Mouse (Mus musculus) heart, embryonic 12.5 days (tissue): ENCODE measurements around the gene Gm43552. TPM values are rescaled to one million over a fixed set of nuclear protein-coding genes. Genes with fewer than 3 reads are reported as not detected.

Experiments used
- ATAC-seq: fragments of 200-750 bp; cut with Nextera tagmentation; 2 replicates; pipeline ENCODE4 v1.8.0; 2017; ENCODE audit warnings: moderate TSS enrichment, moderate library complexity; ENCODE audit not compliant: insufficient number of reproducible peaks, low FRiP score
- H3K27ac ChIP-seq: fragments of 300-500 bp; sonication (generic); 2 replicates; pipeline ENCODE4 v1.5.1; 2016; ENCODE audit warnings: mild to moderate bottlenecking, moderate library complexity; ENCODE audit not compliant: poor library complexity, severe bottlenecking
- H3K27me3 ChIP-seq: fragments of 300-500 bp; sonication (generic); replicated peaks from 2 replicates; pipeline ENCODE4 v1.6.1; 2016; ENCODE audit warnings: mild to moderate bottlenecking, moderate library complexity
- H3K36me3 ChIP-seq: fragments of 300-500 bp; sonication (generic); 2 replicates; pipeline ENCODE4 v1.6.1; 2016; ENCODE audit warnings: mild to moderate bottlenecking, moderate library complexity
- H3K4me1 ChIP-seq: fragments of 300-500 bp; sonication (generic); replicated peaks from 2 replicates; pipeline ENCODE4 v1.6.1; 2016; ENCODE audit warnings: mild to moderate bottlenecking
- H3K4me2 ChIP-seq: fragments of 300-500 bp; sonication (generic); 2 replicates; pipeline ENCODE4 v1.6.1; 2016; ENCODE audit warnings: mild to moderate bottlenecking, moderate library complexity
- H3K4me3 ChIP-seq: fragments of 300-500 bp; sonication (generic); 2 replicates; pipeline ENCODE4 v1.5.1; 2016; ENCODE audit warnings: mild to moderate bottlenecking
- H3K9ac ChIP-seq: fragments of 300-500 bp; sonication (generic); 2 replicates; pipeline ENCODE4 v1.6.1; 2016; ENCODE audit warnings: mild to moderate bottlenecking, moderate library complexity
- H3K9me3 ChIP-seq: fragments of 300-500 bp; sonication (generic); replicated peaks from 2 replicates; pipeline ENCODE4 v1.6.1; 2016; ENCODE audit warnings: mild to moderate bottlenecking, moderate library complexity
- WGBS: fragments of 180-500 bp; shearing (Covaris S2); methylation state at CpG from one replicate; pipeline ENCODE4 v1.1.7; 2016; 5-methylcytosine and 5-hydroxymethylcytosine counted together
- polyA plus RNA-seq: library from polyadenylated mRNA; unstranded; fragments of >200 nt; fragmentation: Nextera tagmentation; extraction: Ambion mirVana; gene quantifications from 2 replicates; pipeline ENCODE4 v1.2.1, GENCODE M21; 2016

Gene Gm43552
- polyA plus RNA-seq, 1 experiment from 2014 or later, result not detected

DNA sequence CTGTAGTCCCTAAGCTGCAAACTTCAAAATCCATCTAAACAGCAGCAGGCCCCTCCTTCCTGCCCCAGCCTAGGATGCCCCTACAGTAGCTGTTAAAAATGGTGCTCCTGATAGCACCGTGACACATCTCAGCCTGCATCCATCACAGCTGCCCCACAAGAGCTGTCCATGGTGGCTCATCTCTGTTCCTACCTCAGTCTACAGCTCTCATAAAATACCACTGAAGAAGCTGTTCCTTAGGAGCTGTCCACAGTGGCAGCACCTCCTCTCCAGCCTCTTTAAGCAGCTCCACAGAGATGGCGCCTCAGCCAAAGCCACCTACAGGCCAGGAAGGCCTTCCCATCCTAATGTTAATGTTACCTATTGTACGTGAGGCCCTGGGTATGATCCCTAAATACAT is 25.7 kb downstream of the Gm43552 start:
- Histone ChIP-seq H3K4me2 (no peak overlapping the region), H3K27ac (no peak overlapping the region), H3K36me3 (peaks cover 47% of the 10 kb centered on the region), H3K27me3 (no peaks in the 10 kb centered on the region), H3K9ac (no peak overlapping the region), H3K4me3 (no peak overlapping the region), H3K4me1 (no peaks in the 10 kb centered on the region), H3K9me3 (no peaks in the 10 kb centered on the region; the same call in 1 of the 2 replicates)
- ATAC-seq, result no peak; the same call in 1 of the 2 replicates
- WGBS, result 58% methylated on average over 3 of the region's 3 CpGs

DNA sequence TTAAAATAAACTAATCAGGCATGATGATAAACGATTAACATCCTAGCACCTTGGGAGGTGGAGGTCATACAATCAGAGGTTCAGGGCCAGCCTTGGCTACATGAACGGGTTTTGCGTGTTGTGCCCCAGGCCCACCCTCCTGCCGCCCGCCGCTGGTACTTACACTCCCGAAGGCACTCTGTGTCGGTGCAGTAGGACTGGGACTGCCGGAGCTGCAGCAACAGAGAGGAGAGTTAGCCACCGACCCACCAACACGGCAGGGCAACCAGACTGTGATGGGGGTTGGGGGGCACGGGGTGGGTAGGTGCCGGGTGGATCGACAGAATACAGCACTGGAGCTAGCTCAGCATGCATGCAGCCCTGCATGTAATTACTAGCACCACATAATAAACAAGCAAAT is 32.3 kb downstream of the Gm43552 start:
- Histone ChIP-seq H3K36me3 (peaks cover 20% of the 10 kb centered on the region), H3K9me3 (no peaks in the 10 kb centered on the region), H3K4me2 (no peak overlapping the region), H3K4me1 (peaks cover 45% of the 10 kb centered on the region), H3K27ac (no peak overlapping the region), H3K4me3 (no peak overlapping the region), H3K9ac (no peak overlapping the region), H3K27me3 (no peaks in the 10 kb centered on the region)
- no peak for ATAC-seq
- WGBS, result 89% methylated on average over 14 of the region's 14 CpGs

DNA sequence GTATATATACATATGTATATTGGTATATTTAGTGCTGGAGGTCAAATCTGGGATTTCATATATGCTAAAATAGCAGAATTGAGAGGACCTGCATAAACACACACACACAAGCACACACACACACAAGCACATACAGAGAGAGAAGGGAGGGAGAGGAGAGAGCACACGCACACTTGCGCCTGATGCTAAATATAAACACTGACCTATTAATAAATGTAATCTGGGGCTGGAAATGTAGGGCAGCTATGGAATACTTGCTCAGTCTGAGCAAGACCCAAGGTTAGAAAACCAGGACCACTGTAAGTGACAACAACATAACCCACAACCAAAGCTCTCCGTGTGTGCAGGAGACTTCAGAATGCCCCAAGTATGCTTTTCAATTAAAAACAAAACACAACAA is 33.2 kb downstream of the Gm43552 start:
- no peaks in the 10 kb centered on the region for H3K27me3 ChIP-seq
- H3K9me3 ChIP-seq, result no peaks in the 10 kb centered on the region
- H3K4me2 ChIP-seq, result no peak overlapping the region
- no peak overlapping the region for H3K9ac ChIP-seq
- WGBS, result 52% methylated on average over 3 of the region's 3 CpGs
- peaks cover 54% of the 10 kb centered on the region for H3K4me1 ChIP-seq
- H3K36me3 ChIP-seq, result peaks cover 13% of the 10 kb centered on the region
- no peak overlapping the region for H3K4me3 ChIP-seq
- H3K27ac ChIP-seq, result peak overlapping the region; percentile 70
- no peak for ATAC-seq

DNA sequence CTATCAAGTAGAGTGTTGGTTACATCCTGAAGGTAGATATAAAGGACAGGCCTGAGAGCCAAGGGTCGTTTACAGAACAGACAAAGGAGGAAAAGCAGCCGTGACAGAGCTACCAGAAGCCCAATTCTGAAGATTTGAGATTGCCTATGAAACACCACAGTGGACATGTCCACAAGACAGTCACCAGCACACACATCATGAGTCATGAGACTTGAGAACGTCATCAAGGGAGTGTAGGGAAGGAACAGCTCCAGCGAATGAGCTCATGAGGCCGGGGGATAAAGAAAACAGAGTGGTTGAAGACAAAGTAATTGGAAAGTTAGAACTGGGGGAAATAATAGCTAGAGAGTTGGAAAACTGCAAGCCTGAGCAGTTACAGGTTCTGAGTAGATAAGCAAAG is 34.8 kb downstream of the Gm43552 start:
- Histone ChIP-seq H3K27me3 (no peaks in the 10 kb centered on the region), H3K4me2 (no peak overlapping the region), H3K36me3 (peaks cover 5% of the 10 kb centered on the region; the same call in 1 of the 2 replicates), H3K27ac (peak overlapping the region; percentile 82), H3K4me1 (peaks cover 59% of the 10 kb centered on the region), H3K4me3 (no peak overlapping the region), H3K9me3 (no peaks in the 10 kb centered on the region), H3K9ac (no peak overlapping the region)
- whole genome bisulfite sequencing, result 31% methylated on average over 5 of the region's 5 CpGs
- peak; percentile 73 for ATAC-seq

DNA sequence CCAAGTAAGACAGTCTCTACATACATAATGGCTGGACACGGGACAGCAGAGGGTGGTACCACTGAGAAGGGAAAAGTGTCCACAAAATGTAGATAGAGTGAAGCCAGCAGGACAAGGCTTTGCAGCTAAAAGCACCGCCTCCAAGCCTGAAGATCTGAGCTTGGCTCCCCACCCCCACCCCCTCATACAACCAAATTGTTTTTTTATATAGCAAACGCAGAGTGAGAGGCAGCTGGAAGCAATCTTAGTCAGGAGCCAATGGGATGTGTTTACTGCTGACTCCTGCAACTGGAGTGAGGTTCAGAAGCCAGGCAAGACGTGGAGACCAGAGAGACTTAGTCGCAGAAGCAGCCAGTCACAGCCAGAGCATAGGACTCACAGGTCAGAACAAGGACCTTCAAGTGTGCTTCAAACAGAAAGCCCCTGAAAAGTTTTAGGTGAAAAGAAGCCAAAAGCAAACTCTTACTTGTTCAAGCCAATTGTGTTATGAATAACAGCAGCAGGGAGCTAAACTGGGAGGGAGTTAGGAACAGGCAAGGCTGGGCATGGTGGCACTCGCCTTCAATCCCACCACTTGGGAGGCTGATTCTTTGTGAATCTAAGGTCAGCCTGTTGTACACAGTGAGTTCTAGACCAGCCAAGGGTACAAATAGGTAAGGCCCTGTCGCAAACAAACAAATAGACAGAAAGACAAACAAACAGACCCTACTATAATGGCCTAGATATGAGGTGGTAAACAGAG is 35.4 kb downstream of the Gm43552 start:
- no peak overlapping the region for H3K9ac ChIP-seq
- 52% methylated on average over 7 of the region's 7 CpGs for WGBS
- peaks cover 9% of the 10 kb centered on the region for H3K36me3 ChIP-seq
- H3K4me1 ChIP-seq, result peaks cover 59% of the 10 kb centered on the region
- H3K4me3 ChIP-seq, result no peak overlapping the region
- H3K4me2 ChIP-seq, result no peak overlapping the region
- H3K9me3 ChIP-seq, result no peaks in the 10 kb centered on the region
- H3K27ac ChIP-seq, result peak overlapping the region; percentile 82
- ATAC-seq, result no peak
- H3K27me3 ChIP-seq, result no peaks in the 10 kb centered on the region

DNA sequence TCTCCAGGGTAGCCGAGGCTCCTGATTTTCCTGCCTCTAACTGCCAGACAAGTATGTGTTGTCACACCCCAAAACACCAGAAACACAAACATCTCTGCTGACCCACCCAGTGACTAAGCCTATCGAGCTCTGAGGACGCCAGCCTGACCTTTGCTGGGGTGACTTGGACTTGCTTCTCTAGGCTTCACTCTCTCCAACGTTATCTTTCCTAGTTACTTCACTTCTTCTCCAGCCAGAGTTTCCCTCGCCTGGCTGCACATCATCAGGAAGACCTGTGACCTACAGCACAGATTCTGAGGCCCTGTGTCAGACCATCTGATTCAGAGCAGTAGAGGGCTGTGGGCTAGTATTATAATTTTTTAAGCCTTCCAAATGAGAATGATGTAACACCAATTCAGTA is 37.9 kb downstream of the Gm43552 start:
- no peak overlapping the region for H3K4me3 ChIP-seq
- H3K4me2 ChIP-seq, result no peak overlapping the region
- no peaks in the 10 kb centered on the region for H3K9me3 ChIP-seq
- no peaks in the 10 kb centered on the region for H3K27me3 ChIP-seq
- H3K27ac ChIP-seq, result peak overlapping the region; percentile 60
- peaks cover 20% of the 10 kb centered on the region for H3K36me3 ChIP-seq
- H3K4me1 ChIP-seq, result peaks cover 55% of the 10 kb centered on the region
- no peak for ATAC-seq
- H3K9ac ChIP-seq, result no peak overlapping the region
- WGBS, result 12% methylated on average over 5 of the region's 5 CpGs

DNA sequence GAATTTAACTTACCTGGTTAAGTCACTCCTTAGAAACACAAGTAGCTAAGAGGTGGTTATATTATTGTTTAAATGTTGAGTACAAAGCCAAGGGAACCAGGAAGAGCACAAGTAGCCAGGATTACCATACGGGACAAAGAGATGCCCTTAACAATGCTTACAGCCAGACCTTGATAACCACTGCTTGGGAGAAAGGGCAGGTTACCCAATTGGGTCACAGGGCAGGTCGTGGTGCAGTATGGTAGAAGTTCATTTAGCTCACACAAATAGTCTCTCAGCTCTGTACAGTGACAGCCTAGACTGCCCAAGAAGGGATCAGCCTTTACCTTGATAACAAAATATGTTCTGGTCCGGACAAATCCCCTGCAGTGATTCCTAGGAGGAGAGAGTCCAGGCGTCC is 43.7 kb downstream of the Gm43552 start:
- Histone ChIP-seq H3K4me2 (no peak overlapping the region), H3K27ac (no peak overlapping the region), H3K4me1 (peaks cover 14% of the 10 kb centered on the region), H3K27me3 (no peaks in the 10 kb centered on the region), H3K9me3 (no peaks in the 10 kb centered on the region), H3K9ac (no peak overlapping the region), H3K4me3 (no peak overlapping the region), H3K36me3 (peaks cover 38% of the 10 kb centered on the region)
- 67% methylated on average over 4 of the region's 4 CpGs for WGBS
- ATAC-seq, result no peak

DNA sequence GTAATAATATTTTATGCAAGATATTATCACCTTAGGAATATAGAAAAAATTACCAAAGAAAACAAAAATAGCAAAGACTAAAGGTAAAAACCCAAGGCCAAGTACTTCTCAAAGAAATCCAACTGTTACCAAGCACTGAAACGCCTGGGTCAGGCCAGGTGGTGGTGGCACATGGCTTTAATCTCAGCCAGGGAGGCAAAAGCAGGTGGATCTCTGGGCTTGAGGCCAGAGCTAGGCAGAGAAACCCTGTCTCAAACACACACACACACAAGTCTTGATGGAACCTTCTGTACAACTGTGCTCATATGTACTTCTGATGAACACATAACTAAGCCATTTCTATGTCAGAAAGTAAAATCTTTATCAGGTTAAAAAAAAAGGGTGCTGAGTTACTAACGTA is 44.8 kb downstream of the Gm43552 start:
- WGBS, result 78% methylated on average over 2 of the region's 2 CpGs
- H3K4me3 ChIP-seq, result no peak overlapping the region
- H3K27me3 ChIP-seq, result no peaks in the 10 kb centered on the region
- H3K9ac ChIP-seq, result no peak overlapping the region
- H3K4me1 ChIP-seq, result peaks cover 22% of the 10 kb centered on the region
- peaks cover 38% of the 10 kb centered on the region for H3K36me3 ChIP-seq
- no peak overlapping the region for H3K27ac ChIP-seq
- no peaks in the 10 kb centered on the region for H3K9me3 ChIP-seq
- no peak overlapping the region for H3K4me2 ChIP-seq
- no peak for ATAC-seq

DNA sequence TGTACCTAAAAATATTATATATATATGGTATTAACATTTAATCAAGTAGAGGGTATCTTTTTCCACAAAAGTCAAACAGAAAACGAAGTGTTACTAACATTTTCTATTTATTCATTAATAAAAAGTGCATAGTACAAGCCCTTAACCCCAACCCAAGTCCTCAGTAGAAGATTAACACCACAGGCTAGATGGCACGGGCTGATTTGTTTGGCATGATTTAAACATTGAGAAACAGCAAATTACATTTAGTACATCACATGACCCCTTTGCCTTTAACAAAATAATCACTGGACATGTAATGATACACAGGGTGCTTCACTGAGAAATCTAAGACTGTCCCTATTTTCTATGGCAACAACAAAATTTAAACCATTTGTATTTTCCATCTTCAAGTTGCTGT is 45.9 kb downstream of the Gm43552 start:
- H3K9ac ChIP-seq, result no peak overlapping the region
- peaks cover 37% of the 10 kb centered on the region for H3K36me3 ChIP-seq
- H3K27me3 ChIP-seq, result no peaks in the 10 kb centered on the region
- peaks cover 23% of the 10 kb centered on the region for H3K4me1 ChIP-seq
- ATAC-seq, result no peak
- H3K4me3 ChIP-seq, result no peak overlapping the region
- H3K4me2 ChIP-seq, result no peak overlapping the region
- WGBS, result 80% methylated on average over 2 of the region's 2 CpGs
- H3K9me3 ChIP-seq, result no peaks in the 10 kb centered on the region
- H3K27ac ChIP-seq, result no peak overlapping the region

DNA sequence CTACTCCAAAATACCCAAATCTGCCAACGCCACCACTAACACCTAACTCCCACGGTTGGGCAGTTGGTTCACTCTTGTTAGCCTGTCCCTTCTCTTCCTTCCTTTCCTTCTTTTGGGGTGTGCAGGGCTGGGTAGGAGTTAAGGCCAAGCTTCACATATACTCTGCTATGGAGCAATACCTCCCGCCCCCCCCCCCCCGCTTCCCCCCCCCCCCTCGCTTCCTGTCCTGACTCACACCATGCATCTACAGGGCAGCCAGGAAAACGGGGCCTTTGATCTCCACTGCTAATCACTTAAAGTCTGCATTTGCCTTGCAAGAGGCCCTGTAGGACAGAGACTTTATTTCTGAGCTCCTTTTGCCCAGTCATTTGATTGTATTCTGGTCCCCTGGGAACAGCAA is 47.7 kb downstream of the Gm43552 start:
- peak; percentile 48; the same call in 1 of the 2 replicates for ATAC-seq
- peak overlapping the region; percentile 15; the same call in 1 of the 2 replicates for H3K27ac ChIP-seq
- WGBS, result 28% methylated on average over 3 of the region's 6 CpGs

DNA sequence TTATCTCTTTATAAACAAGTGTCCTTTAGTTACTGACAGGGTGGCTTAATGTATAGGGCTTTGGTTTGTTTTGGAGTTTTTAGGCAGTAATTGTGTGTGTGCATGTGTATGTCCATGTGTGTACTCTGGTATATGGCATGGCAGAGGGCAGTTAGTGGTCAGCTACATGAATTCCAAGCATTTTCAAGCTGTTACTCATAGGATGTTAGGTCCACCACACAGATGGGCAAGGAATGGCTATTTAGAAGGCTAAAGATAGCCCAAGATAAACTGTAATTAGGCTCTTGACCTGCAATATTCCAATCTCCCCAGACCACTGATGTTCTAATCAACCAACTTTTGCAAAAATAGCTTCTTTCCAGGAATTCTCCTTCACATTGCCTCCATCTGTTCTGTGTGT is 54.6 kb downstream of the Gm43552 start:
- H3K36me3 ChIP-seq, result peaks cover 6% of the 10 kb centered on the region; the same call in 1 of the 2 replicates
- H3K4me3 ChIP-seq, result no peak overlapping the region
- no peak overlapping the region for H3K27ac ChIP-seq
- H3K9ac ChIP-seq, result no peak overlapping the region
- H3K4me2 ChIP-seq, result no peak overlapping the region
- ATAC-seq, result no peak
- H3K9me3 ChIP-seq, result no peaks in the 10 kb centered on the region
- peaks cover 45% of the 10 kb centered on the region for H3K4me1 ChIP-seq
- no peaks in the 10 kb centered on the region for H3K27me3 ChIP-seq

More for the DNA sequence above, 47.7 kb downstream of the Gm43552 start:
- Histone ChIP-seq H3K4me3 (no peak overlapping the region), H3K27me3 (no peaks in the 10 kb centered on the region), H3K4me1 (peaks cover 26% of the 10 kb centered on the region), H3K9ac (no peak overlapping the region), H3K9me3 (no peaks in the 10 kb centered on the region), H3K4me2 (no peak overlapping the region), H3K36me3 (peaks cover 26% of the 10 kb centered on the region)
